Mouse (Mus musculus) embryonic facial prominence, embryonic 13.5 days (tissue): ENCODE results near the gene Pml. TPM values are rescaled to one million over a fixed set of nuclear protein-coding genes. Genes with fewer than 3 reads are reported as not detected.

Experiments used
- ATAC-seq: fragments of 200-750 bp; cut with Nextera tagmentation; 2 replicates; pipeline ENCODE4 v1.8.0; 2017; ENCODE audit warnings: low read depth; ENCODE audit not compliant: insufficient number of reproducible peaks, insufficient read depth, low FRiP score, low TSS enrichment
- H3K27ac ChIP-seq: fragments of 300-500 bp; sonication (generic); 2 replicates; pipeline ENCODE4 v1.5.1; 2015; ENCODE audit warnings: moderate library complexity, mild to moderate bottlenecking, inconsistent platforms
- H3K27me3 ChIP-seq: fragments of 300-500 bp; sonication (generic); 2 replicates; pipeline ENCODE4 v1.6.1; 2015; ENCODE audit warnings: mild to moderate bottlenecking, inconsistent platforms
- H3K36me3 ChIP-seq: fragments of 300-500 bp; sonication (generic); 2 replicates; pipeline ENCODE4 v1.6.1; 2015; ENCODE audit warnings: mild to moderate bottlenecking, inconsistent platforms
- H3K4me1 ChIP-seq: fragments of 300-500 bp; sonication (generic); 2 replicates; pipeline ENCODE4 v1.6.1; 2015; ENCODE audit warnings: inconsistent platforms
- H3K4me2 ChIP-seq: fragments of 300-500 bp; sonication (generic); 2 replicates; pipeline ENCODE4 v1.6.1; 2015; ENCODE audit warnings: moderate library complexity, mild to moderate bottlenecking, inconsistent platforms
- H3K4me3 ChIP-seq: fragments of 300-500 bp; sonication (generic); 2 replicates; pipeline ENCODE4 v1.5.1; 2015; ENCODE audit warnings: mild to moderate bottlenecking, inconsistent platforms
- H3K9ac ChIP-seq: fragments of 300-500 bp; sonication (generic); 2 replicates; pipeline ENCODE4 v1.6.1; 2015; ENCODE audit warnings: mild to moderate bottlenecking, inconsistent platforms
- H3K9me3 ChIP-seq: fragments of 300-500 bp; sonication (generic); 2 replicates; pipeline ENCODE4 v1.6.1; 2016; ENCODE audit warnings: inconsistent platforms
- WGBS: fragments of 180-500 bp; shearing (Covaris S2); methylation state at CpG from one replicate; pipeline ENCODE4 v1.1.7; 2015; ENCODE audit warnings: mixed read lengths; 5-methylcytosine and 5-hydroxymethylcytosine counted together
- polyA plus RNA-seq: library from polyadenylated mRNA; unstranded; fragments of >200 nt; fragmentation: Nextera tagmentation; extraction: Ambion mirVana; gene quantifications from 2 replicates; pipeline ENCODE4 v1.2.1, GENCODE M21; 2015

Pml gene
- polyA plus RNA-seq, 1 experiment from 2014 or later = 15.2 TPM

GRCm38 (mm10) chr9:58209462-58210303, 39.9 kb downstream of the Pml start:
- Histone ChIP-seq H3K9ac (no peak overlapping the region), H3K27ac (no peak overlapping the region), H3K36me3 (no peaks in the 10 kb centered on the region), H3K27me3 (peaks cover 14% of the 10 kb centered on the region), H3K4me1 (peaks cover 13% of the 10 kb centered on the region), H3K4me3 (no peak overlapping the region), H3K4me2 (no peak overlapping the region), H3K9me3 (no peaks in the 10 kb centered on the region)
- ATAC-seq = no peak
- WGBS = 72% methylated on average over 8 of the region's 8 CpGs

DNA sequence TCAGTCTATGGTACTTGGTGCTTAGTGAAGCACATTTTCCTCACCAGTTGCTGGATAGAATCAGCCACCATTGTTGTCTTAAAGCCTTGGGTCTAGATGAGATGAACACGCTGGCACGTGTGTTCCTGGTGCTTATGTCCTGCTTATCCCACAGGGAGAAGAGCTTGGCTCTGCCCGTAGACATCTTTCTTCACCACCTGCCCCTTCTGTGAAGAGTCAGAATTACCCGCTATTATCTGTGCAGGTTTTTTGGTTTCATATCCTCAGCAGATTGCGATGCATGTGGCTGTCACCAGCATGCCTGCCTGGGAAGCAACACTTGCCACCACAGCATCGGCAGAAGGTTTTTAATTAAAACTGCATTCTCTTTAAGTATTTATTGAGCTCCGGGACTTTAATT, 43.6 kb downstream of the Pml start:
- no peak overlapping the region for H3K4me3 ChIP-seq
- no peak overlapping the region for H3K4me2 ChIP-seq
- H3K36me3 ChIP-seq = no peaks in the 10 kb centered on the region
- ATAC-seq = no peak
- WGBS = 80% methylated on average over 7 of the region's 7 CpGs
- H3K9me3 ChIP-seq = no peaks in the 10 kb centered on the region
- H3K27me3 ChIP-seq = peaks cover 47% of the 10 kb centered on the region
- peaks cover 22% of the 10 kb centered on the region for H3K4me1 ChIP-seq
- no peak overlapping the region for H3K9ac ChIP-seq
- H3K27ac ChIP-seq = no peak overlapping the region

- peak overlapping the region; percentile 60 for H3K4me2 ChIP-seq
- no peak; the same call in 1 of the 2 replicates for ATAC-seq
- 4% methylated on average over 18 of the region's 18 CpGs for WGBS
- H3K4me1 ChIP-seq = peaks cover 36% of the 10 kb centered on the region
- H3K27me3 ChIP-seq = peaks cover 62% of the 10 kb centered on the region
- H3K9me3 ChIP-seq = no peaks in the 10 kb centered on the region
- no peak overlapping the region for H3K27ac ChIP-seq
- no peaks in the 10 kb centered on the region for H3K36me3 ChIP-seq
- H3K4me3 ChIP-seq = peak overlapping the region; percentile 34
- H3K9ac ChIP-seq = no peak overlapping the region
Observed at GRCm38 (mm10) chr9:58204448-58205000, 45.1 kb downstream of the Pml start.

DNA sequence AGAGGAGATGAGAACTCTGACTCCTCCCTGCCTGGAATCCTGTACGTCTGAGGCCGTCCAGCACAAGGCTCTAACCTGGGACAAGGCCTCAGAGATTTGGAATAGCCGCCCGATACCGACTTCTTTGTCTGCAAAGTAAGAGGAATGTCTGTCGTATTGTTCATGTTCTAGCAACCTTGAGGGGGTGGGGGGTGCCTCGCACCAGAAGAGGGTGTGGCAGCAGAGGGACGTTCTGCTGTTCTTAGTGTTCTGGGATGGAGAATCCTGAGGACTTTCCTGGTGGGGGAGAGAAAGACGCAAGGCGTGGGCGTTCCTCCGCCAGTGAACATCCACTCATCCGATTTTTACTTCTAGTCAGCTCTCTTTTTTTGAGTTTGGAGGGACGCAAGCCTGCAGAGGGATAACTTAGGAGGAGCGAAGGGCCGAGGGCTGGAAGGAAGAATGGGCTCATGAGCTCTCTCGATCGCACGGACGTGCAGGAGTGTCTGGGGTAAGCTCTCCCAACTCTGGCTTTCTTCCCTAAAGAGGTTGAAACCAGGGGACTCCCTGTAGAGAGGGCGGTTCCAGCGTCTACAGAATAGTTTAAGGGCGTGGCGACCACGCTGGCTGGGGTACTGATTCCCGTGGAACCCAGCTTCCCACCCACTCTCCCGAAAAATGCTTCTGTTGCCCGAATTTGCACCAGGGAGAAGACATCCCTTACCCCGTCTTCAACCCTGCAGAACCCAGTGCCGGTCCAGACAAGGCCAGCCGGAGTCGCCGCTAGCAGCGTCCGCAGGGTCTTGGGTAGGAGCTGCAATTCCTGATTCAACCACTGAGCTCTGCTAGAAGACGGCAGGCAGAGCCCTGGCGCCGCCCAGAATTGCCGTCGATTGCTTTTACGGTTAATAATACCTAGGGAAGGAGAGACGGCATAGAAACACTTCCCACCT, 45.8 kb downstream of the Pml start, which contains the start of the genes Islr and Islr2:
TSS of gene Islr (minus strand) at position 791 of the 932 bp plus-strand sequence.
TSS of gene Islr2 (minus strand) at position 804 of the 932 bp plus-strand sequence.
- Histone ChIP-seq H3K4me2 (peak within 1 kb of the TSS; percentile 60), H3K4me1 (peaks cover 44% of the 10 kb centered on the region), H3K4me3 (peak within 1 kb of the TSS; percentile 34), H3K36me3 (no peaks in the 10 kb centered on the region), H3K9ac (0 out of 2 replicates have a peak within 1 kb of the TSS, but pooled peaks have one; percentile 3), H3K9me3 (no peaks in the 10 kb centered on the region), H3K27ac (no peak within 1 kb of the TSS), H3K27me3 (peaks cover 69% of the 10 kb centered on the region)
- ATAC-seq = 0 out of 2 replicates have a peak, but pooled peaks have one; percentile 26
- whole genome bisulfite sequencing = 2% methylated on average over 42 of the region's 42 CpGs

GRCm38 (mm10) chr9:58202676-58203453, 46.7 kb downstream of the Pml start:
- no peak overlapping the region for H3K27ac ChIP-seq
- H3K4me1 ChIP-seq = peaks cover 53% of the 10 kb centered on the region

DNA sequence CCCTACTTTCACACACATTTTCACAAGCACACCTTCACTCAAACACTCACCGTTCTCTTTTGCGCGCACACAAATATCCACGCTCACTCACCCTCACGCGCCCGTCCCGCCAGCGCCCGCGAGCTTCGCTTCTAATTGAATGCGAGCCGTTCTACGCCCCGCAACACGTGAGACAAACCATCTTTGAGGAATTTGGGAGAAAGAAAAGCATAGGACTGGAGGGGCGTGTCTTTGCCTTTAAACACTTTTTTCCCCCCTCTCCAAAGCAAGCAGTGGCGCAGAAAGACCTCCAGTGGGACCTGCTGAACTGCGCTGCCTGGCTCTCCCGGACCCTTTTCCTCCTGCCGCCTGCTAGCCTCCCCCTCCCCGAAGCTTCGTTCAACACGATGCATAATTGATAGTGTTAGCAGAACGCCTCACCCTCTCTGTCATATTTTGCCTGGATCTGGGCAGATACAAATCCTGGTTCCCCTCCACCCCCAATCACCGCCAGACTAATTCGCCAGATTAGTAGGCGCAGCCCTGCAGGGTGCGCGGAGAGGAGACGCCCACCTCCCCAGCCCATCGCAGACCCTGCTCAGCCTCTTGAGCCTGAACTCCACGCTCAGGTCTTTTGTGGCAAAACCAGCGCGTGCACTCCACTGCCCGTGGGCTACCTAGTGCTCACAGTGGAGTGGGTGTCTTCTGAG, 47.6 kb downstream of the Pml start:
- Histone ChIP-seq H3K27me3 (peaks cover 87% of the 10 kb centered on the region), H3K9ac (no peak overlapping the region), H3K36me3 (no peaks in the 10 kb centered on the region), H3K4me1 (peaks cover 61% of the 10 kb centered on the region), H3K9me3 (no peaks in the 10 kb centered on the region), H3K27ac (no peak overlapping the region), H3K4me3 (peak overlapping the region; percentile 25), H3K4me2 (peak overlapping the region; percentile 53)
- no peak for ATAC-seq
- WGBS = under 1% methylated on average over 37 of the region's 37 CpGs

More at GRCm38 (mm10) chr9:58202676-58203453, 46.7 kb downstream of the Pml start:
- Histone ChIP-seq H3K36me3 (no peaks in the 10 kb centered on the region), H3K4me2 (no peak overlapping the region), H3K27me3 (peaks cover 79% of the 10 kb centered on the region), H3K4me3 (no peak overlapping the region), H3K9me3 (no peaks in the 10 kb centered on the region), H3K9ac (no peak overlapping the region)
- WGBS = 5% methylated on average over 14 of the region's 14 CpGs
- no peak for ATAC-seq

DNA sequence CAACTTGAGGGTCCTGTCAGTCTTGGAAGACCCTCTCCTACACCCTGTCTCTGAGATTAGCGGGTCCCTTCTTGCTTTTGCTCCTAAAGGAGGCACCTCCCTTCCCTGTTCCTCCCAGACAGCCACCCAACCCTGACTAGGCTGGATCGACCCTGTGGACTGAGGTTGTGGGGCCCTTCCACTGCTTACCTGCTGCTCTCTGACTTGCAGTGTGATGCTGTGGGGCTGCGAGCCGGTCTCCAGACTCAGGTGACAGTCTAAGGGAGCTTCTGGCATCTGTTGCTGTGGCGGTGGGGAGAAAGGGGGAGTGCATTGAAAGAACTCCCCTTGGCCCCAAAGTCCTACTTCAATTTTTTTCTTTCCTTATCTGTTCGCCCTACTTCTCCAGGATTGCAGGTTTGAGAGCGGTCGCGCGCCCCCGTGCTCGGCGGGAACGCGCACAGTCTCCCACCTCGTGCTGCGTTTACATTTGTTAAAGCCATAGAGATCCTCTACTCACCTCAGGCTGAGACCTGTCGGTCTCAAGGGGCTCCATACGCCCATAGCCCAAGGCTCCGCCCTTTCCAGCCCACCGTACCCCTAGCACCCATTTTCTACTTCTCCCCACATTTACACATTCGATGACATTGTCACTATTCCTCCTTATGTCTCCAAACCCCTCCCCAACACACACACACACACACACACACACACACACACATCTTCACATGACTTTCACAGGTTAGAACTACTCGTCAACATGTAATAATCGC, 48.3 kb downstream of the Pml start:
- Histone ChIP-seq H3K4me2 (peak overlapping the region; percentile 53), H3K4me1 (peaks cover 69% of the 10 kb centered on the region), H3K4me3 (peak overlapping the region; percentile 25), H3K9ac (no peak overlapping the region), H3K36me3 (no peaks in the 10 kb centered on the region), H3K27ac (no peak overlapping the region), H3K9me3 (no peaks in the 10 kb centered on the region), H3K27me3 (peaks cover 91% of the 10 kb centered on the region)
- no peak for ATAC-seq
- 2% methylated on average over 24 of the region's 24 CpGs for WGBS

- 10% methylated on average over 11 of the region's 11 CpGs for WGBS
- peaks cover 92% of the 10 kb centered on the region for H3K27me3 ChIP-seq
- no peaks in the 10 kb centered on the region for H3K9me3 ChIP-seq
- H3K36me3 ChIP-seq = no peaks in the 10 kb centered on the region
- H3K27ac ChIP-seq = no peak overlapping the region
- peaks cover 74% of the 10 kb centered on the region for H3K4me1 ChIP-seq
- H3K9ac ChIP-seq = no peak overlapping the region
- no peak for ATAC-seq
- H3K4me3 ChIP-seq = peak overlapping the region; percentile 25; the same call in 1 of the 2 replicates
- no peak overlapping the region for H3K4me2 ChIP-seq
Observed at GRCm38 (mm10) chr9:58200270-58201090, 49.1 kb downstream of the Pml start.
